Mouse (Mus musculus): Measurements from ENCODE around the gene Gm10392.

DNA sequence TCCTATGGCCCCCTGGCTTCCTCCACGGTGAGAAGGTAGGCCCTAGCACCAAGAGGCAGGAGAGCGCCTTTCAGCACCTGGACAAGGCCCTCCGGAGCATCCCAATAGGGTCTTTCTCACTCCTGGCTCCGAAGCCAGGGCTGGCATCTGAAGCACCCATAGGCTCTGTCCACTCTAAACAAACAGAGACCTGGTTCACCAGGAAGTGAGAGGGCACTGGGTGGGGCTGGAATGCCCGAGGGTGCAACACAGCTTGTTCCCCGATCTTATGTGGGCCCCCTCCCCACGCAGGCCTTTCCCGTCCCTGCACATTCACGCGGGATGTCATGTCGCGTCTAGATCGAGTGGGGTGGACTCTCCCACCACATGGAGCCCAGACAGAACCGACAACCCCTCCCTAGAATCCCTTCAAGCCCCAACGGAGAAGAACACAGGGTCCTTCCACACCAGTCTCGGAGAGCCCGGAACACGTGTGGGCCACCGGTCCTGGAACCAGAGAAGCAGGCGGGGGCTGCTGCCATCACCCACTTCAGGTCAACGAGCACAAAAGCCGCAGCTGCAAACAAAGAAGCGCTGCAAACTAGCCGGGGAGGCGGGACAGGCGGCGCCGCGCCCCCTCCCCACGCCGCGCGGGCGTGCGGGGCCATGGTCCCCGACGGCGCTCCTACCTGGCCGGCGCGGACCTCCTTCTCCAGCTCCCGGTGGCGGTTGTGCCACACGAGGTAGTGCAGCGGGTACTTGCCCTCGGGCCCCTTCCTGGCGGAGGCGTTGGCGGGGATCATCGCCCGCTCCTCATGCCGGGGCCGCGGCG lies 30.0 kb downstream of the Gm10392 start:
- TF ChIP-seq CTCF (IDR thresholded peaks at IDR 0.05; ENCODE audit: control insufficient read depth, insufficient read depth, insufficient replicate concordance, low read depth, low read length) (no peak), POLR2A (IDR thresholded peaks at IDR 0.05; ENCODE audit: control insufficient read depth, low read depth, low read length) (no peak)
